Mouse (Mus musculus) heart, embryonic 14.5 days (tissue): ENCODE measurements around the gene Adamtsl2. TPM values are rescaled to one million over a fixed set of nuclear protein-coding genes. Genes with fewer than 3 reads are reported as not detected.

Experiments
- ATAC-seq: fragments of 200-750 bp; cut with Nextera tagmentation; 2 replicates; pipeline ENCODE4 v1.8.0; 2017; ENCODE audit warnings: low read depth, moderate TSS enrichment; ENCODE audit not compliant: insufficient number of reproducible peaks, insufficient read depth, low FRiP score
- H3K27ac ChIP-seq, 2 experiments: fragments of 200-500 bp in 1 of 2; fragments of 300-500 bp in 1 of 2; sonication (generic) in 1 of 2; replicated peaks in 1 of 2; 2 replicates each; pipeline ENCODE4 v1.5.1; 2012 to 2014; ENCODE audit warnings: low read depth in 2 of 2, low read length in 2 of 2, control low read depth in 1 of 2, mild to moderate bottlenecking in 1 of 2, mixed read lengths in 1 of 2; ENCODE audit not compliant: control insufficient read depth in 1 of 2, insufficient read depth in 1 of 2
- H3K27me3 ChIP-seq: fragments of 300-500 bp; sonication (generic); 2 replicates; pipeline ENCODE4 v1.6.1; 2014; ENCODE audit warnings: mild to moderate bottlenecking, low read length, control low read depth; ENCODE audit not compliant: control insufficient read depth, insufficient read depth
- H3K36me3 ChIP-seq: fragments of 300-500 bp; sonication (generic); 2 replicates; pipeline ENCODE4 v1.6.1; 2014; ENCODE audit warnings: mild to moderate bottlenecking, control low read depth, low read length, mixed read lengths; ENCODE audit not compliant: control insufficient read depth, insufficient read depth
- H3K4me1 ChIP-seq, 2 experiments: fragments of 200-500 bp in 1 of 2; fragments of 300-500 bp in 1 of 2; sonication (generic) in 1 of 2; 2 replicates each; pipeline ENCODE4 v1.6.1; 2012 to 2014; ENCODE audit warnings: low read length in 2 of 2, control low read depth in 1 of 2, mixed read lengths in 1 of 2; ENCODE audit not compliant: control insufficient read depth in 2 of 2, insufficient read depth in 2 of 2
- H3K4me2 ChIP-seq: fragments of 300-500 bp; sonication (generic); 2 replicates; pipeline ENCODE4 v1.6.1; 2014; ENCODE audit warnings: mild to moderate bottlenecking, low read length
- H3K4me3 ChIP-seq, 2 experiments: fragments of 200-500 bp in 1 of 2; fragments of 300-500 bp in 1 of 2; sonication (generic) in 1 of 2; 2 replicates each; pipeline ENCODE4 v1.5.1; 2012 to 2014; ENCODE audit warnings: low read length in 2 of 2, mild to moderate bottlenecking in 2 of 2, control low read depth in 1 of 2, low read depth in 1 of 2, moderate library complexity in 1 of 2; ENCODE audit not compliant: control insufficient read depth in 1 of 2, insufficient read depth in 1 of 2
- H3K9ac ChIP-seq: fragments of 300-500 bp; sonication (generic); 2 replicates; pipeline ENCODE4 v1.6.1; 2014; ENCODE audit warnings: mild to moderate bottlenecking, low read length
- H3K9me3 ChIP-seq: fragments of 300-500 bp; sonication (generic); 2 replicates; pipeline ENCODE4 v1.6.1; 2016; ENCODE audit warnings: low read length, control low read depth; ENCODE audit not compliant: control insufficient read depth
- WGBS: fragments of 180-500 bp; shearing (Covaris S2); extraction: QIAGEN DNeasy Blood & Tissue Kit; methylation state at CpG from one replicate; pipeline ENCODE4 v1.1.7; 2014; 5-methylcytosine and 5-hydroxymethylcytosine counted together
- polyA plus RNA-seq: library from polyadenylated mRNA; unstranded; fragments of >200 nt; fragmentation: Nextera tagmentation; extraction: Ambion mirVana; gene quantifications from 2 replicates; pipeline ENCODE4 v1.2.1, GENCODE M21; 2014

The Adamtsl2 gene
- polyA plus RNA-seq, 1 experiment from 2014 or later = 15.0 TPM

- H3K36me3 ChIP-seq = 0 out of 2 replicates have a peak, but pooled peaks cover 14% of the 10 kb centered on the region
- 3% methylated on average over 2 of the region's 2 CpGs for WGBS
- H3K4me2 ChIP-seq = no peak overlapping the region
- H3K27me3 ChIP-seq = no peaks in the 10 kb centered on the region
- no peaks in the 10 kb centered on the region for H3K9me3 ChIP-seq
- no peak overlapping the region for H3K9ac ChIP-seq
- H3K27ac ChIP-seq = no peak overlapping the region
- no peak overlapping the region for H3K4me3 ChIP-seq
- ATAC-seq = no peak
- peaks cover 40 to 60% of the 10 kb centered on the region in 2 experiments for H3K4me1 ChIP-seq
These were observed 6.6 kb downstream of the Adamtsl2 start for GRCm38 (mm10) chr2:27085801-27086200.

DNA sequence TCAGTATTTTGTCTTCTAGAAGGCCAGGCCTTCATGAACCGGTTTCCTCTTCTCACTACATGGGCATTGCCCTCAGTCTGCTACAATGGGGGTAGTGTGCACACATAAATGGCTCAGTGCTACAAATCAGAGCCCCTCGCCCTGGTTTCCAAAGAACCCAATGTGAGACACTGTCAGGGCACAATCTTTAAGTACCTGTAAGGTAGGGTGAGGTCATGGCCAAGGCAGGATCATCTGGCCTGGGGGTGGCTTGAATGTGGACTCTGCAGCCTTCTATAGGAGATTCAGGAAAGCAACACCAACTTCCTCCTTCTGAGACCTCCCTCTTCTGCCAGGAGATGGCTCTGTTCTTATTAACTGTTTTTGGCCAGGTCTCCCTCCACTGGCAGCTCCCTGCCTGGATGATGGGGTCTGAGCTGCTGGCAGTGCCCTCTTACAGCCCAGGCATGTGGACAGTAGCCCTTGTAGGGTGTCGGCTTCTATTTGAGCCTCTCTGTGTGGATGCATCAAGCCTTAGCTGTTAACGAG lies 7.4 kb downstream of the Adamtsl2 start:
- no peak for ATAC-seq
- H3K4me2 ChIP-seq = no peak overlapping the region
- H3K27me3 ChIP-seq = no peaks in the 10 kb centered on the region
- no peak overlapping the region for H3K27ac ChIP-seq
- H3K36me3 ChIP-seq = 0 out of 2 replicates have a peak, but pooled peaks cover 14% of the 10 kb centered on the region
- H3K4me1 ChIP-seq = peaks cover 40 to 56% of the 10 kb centered on the region in 2 experiments
- 74% methylated on average over 4 of the region's 4 CpGs for WGBS
- no peaks in the 10 kb centered on the region for H3K9me3 ChIP-seq
- no peak overlapping the region for H3K4me3 ChIP-seq
- peak overlapping the region; percentile 4; the same call in 1 of the 2 replicates for H3K9ac ChIP-seq

DNA sequence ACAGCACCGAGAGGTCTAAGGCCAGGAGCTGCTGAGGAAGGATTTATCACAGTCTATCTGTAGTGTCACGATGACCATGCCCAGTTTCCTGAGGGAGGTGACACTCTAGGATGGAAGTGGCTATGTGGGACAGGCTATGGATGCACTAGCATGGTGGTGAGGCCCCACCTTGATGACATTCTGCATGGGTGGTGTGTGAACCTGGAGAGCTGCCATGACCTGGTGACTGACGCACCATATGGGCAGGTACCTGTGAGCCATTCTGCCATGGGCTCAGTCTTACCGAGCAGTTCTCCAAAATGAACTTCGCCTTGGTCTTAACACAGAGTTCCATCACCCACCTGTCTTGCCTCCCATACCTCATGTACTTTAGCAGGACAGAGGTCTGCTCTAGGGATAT lies 8.4 kb downstream of the Adamtsl2 start:
- peaks cover 40 to 54% of the 10 kb centered on the region in 2 experiments for H3K4me1 ChIP-seq
- no peaks in the 10 kb centered on the region for H3K9me3 ChIP-seq
- H3K9ac ChIP-seq = 0 out of 2 replicates have a peak overlapping the region, but pooled peaks have one; percentile 11
- H3K4me3 ChIP-seq = no peak overlapping the region
- 66% methylated on average over 5 of the region's 5 CpGs for WGBS
- peak overlapping the region; percentile 19 to 64; a peak in 2 of 4 replicates for H3K27ac ChIP-seq
- H3K4me2 ChIP-seq = no peak overlapping the region
- H3K36me3 ChIP-seq = 0 out of 2 replicates have a peak, but pooled peaks cover 14% of the 10 kb centered on the region
- no peak for ATAC-seq
- H3K27me3 ChIP-seq = no peaks in the 10 kb centered on the region

GRCm38 (mm10) chr2:27088071-27088644 lies 9.0 kb downstream of the Adamtsl2 start:
- H3K9ac ChIP-seq = no peak overlapping the region
- peaks cover 40 to 54% of the 10 kb centered on the region in 2 experiments for H3K4me1 ChIP-seq
- H3K36me3 ChIP-seq = 0 out of 2 replicates have a peak, but pooled peaks cover 14% of the 10 kb centered on the region
- H3K4me3 ChIP-seq = no peak overlapping the region
- WGBS = 47% methylated on average over 18 of the region's 18 CpGs
- peak; percentile 55; the same call in 1 of the 2 replicates for ATAC-seq
- no peaks in the 10 kb centered on the region for H3K9me3 ChIP-seq
- H3K27ac ChIP-seq = peak overlapping the region; percentile 19 to 64; a peak in 3 of 4 replicates
- H3K4me2 ChIP-seq = no peak overlapping the region
- no peaks in the 10 kb centered on the region for H3K27me3 ChIP-seq

GRCm38 (mm10) chr2:27088700-27089099 lies 9.5 kb downstream of the Adamtsl2 start:
- Histone ChIP-seq H3K4me1 (peaks cover 36 to 53% of the 10 kb centered on the region in 2 experiments), H3K9ac (no peak overlapping the region), H3K4me3 (no peak overlapping the region), H3K27ac (peak overlapping the region in 1 of 2 experiments; percentile 64; a peak in 1 of 4 replicates), H3K4me2 (no peak overlapping the region), H3K27me3 (no peaks in the 10 kb centered on the region), H3K36me3 (0 out of 2 replicates have a peak, but pooled peaks cover 14% of the 10 kb centered on the region), H3K9me3 (no peaks in the 10 kb centered on the region)
- no peak for ATAC-seq
- WGBS = 72% methylated on average over 5 of the region's 5 CpGs

GRCm38 (mm10) chr2:27089238-27089637 lies 10.1 kb downstream of the Adamtsl2 start:
- no peak for ATAC-seq
- no peaks in the 10 kb centered on the region for H3K27me3 ChIP-seq
- H3K9ac ChIP-seq = no peak overlapping the region
- H3K36me3 ChIP-seq = 0 out of 2 replicates have a peak, but pooled peaks cover 13% of the 10 kb centered on the region
- no peak overlapping the region for H3K27ac ChIP-seq
- no peak overlapping the region for H3K4me3 ChIP-seq
- no peak overlapping the region for H3K4me2 ChIP-seq
- peaks cover 33 to 48% of the 10 kb centered on the region in 2 experiments for H3K4me1 ChIP-seq
- no peaks in the 10 kb centered on the region for H3K9me3 ChIP-seq
- whole genome bisulfite sequencing = 67% methylated on average over 1 of the region's 1 CpGs

- ATAC-seq = no peak
- Histone ChIP-seq H3K4me1 (peaks cover 33 to 36% of the 10 kb centered on the region in 2 experiments), H3K9ac (no peak overlapping the region), H3K4me3 (no peak overlapping the region), H3K9me3 (no peaks in the 10 kb centered on the region), H3K36me3 (0 out of 2 replicates have a peak, but pooled peaks cover 10% of the 10 kb centered on the region), H3K4me2 (no peak overlapping the region), H3K27me3 (no peaks in the 10 kb centered on the region), H3K27ac (no peak overlapping the region; a peak in 1 of 4 replicates)
- WGBS = 97% methylated on average over 7 of the region's 7 CpGs
These were observed 16.0 kb downstream of the Adamtsl2 start for GRCm38 (mm10) chr2:27095178-27095577.
